Comparison of ENCODE assay signal across 32 mouse cellular contexts in the genomic region with DNA sequence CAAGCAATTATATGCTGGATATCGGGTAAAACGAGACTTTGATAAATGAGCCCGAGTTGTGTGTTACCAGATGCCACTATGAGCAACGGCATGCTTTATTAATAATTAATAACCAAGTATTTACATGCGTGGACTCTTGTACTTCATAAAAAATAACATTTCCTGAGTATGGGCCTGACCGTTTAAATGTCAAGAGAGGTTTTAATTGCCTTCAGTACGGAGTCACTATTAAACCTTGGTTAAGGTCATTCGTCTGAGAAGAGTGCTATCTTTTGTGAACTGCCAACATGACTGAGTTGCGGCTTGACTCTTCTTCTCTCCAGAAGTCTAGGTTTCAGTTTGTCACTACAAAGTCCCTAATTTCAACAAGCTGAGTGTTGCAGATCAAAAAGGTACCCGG.
"Had no signal": no experiment of that assay in that cellular context is flagged by ENCODE, and none has a peak within 500 bp of the region (broad histone marks: within the 10 kb centered on the region; RNA-seq: fewer than 3 reads in every experiment).

No protein-coding gene starts in this region.

- H3K27me3 ChIP-seq: limb, embryonic 12.5 days; limb, embryonic 13.5 days; limb, embryonic 15.5 days; liver, embryonic 12.5 days; liver, embryonic 13.5 days; liver, embryonic 15.5 days; lung, embryonic 15.5 days; megakaryocyte, embryonic 14.5 days; midbrain, embryonic 12.5 days; midbrain, embryonic 13.5 days; midbrain, embryonic 15.5 days; neural tube, embryonic 12.5 days had no signal

- ATAC-seq: liver, embryonic 12.5 days; lung, postnatal 0 days; midbrain, embryonic 13.5 days; midbrain, embryonic 15.5 days; midbrain, embryonic 16.5 days had no signal

- DNase-seq: left cerebral cortex, postnatal 4 days; liver; liver, embryonic 13.5 days; lung, adult 18-20 months; lung, adult 2 months; lung, embryonic 14.5 days; lung, postnatal 10 days; lung, postnatal 14 days; lung, postnatal 36 days; lung, postnatal 4 days; midbrain, embryonic 14.5 days had no signal

- H3K4me2 ChIP-seq: limb, embryonic 12.5 days; limb, embryonic 13.5 days; limb, embryonic 15.5 days; liver, embryonic 11.5 days; liver, embryonic 12.5 days; liver, embryonic 13.5 days; liver, embryonic 15.5 days; lung, embryonic 14.5 days; lung, embryonic 15.5 days; midbrain, embryonic 11.5 days; midbrain, embryonic 12.5 days; midbrain, embryonic 13.5 days; midbrain, embryonic 15.5 days; neural tube, embryonic 12.5 days had no signal

- H3K9ac ChIP-seq: limb, embryonic 12.5 days; limb, embryonic 13.5 days; limb, embryonic 15.5 days; liver, embryonic 12.5 days; liver, embryonic 13.5 days; liver, embryonic 14.5 days; liver, embryonic 15.5 days; lung, embryonic 14.5 days; lung, embryonic 15.5 days; midbrain, embryonic 12.5 days; midbrain, embryonic 13.5 days; midbrain, embryonic 15.5 days; neural tube, embryonic 12.5 days had no signal

- H3K4me1 ChIP-seq: midbrain, embryonic 10.5 days; midbrain, embryonic 12.5 days had no signal

- H3K4me3 ChIP-seq: left cerebral cortex, adult 2 months; limb, embryonic 10.5 days; limb, embryonic 12.5 days; limb, embryonic 13.5 days; limb, embryonic 15.5 days; liver, embryonic 12.5 days; liver, embryonic 13.5 days; liver, embryonic 15.5 days; lung, embryonic 15.5 days; megakaryocyte, embryonic 14.5 days; midbrain, embryonic 10.5 days; midbrain, embryonic 12.5 days; midbrain, embryonic 13.5 days; midbrain, embryonic 15.5 days; myocyte; neural tube, embryonic 12.5 days had no signal

- H3K36me3 ChIP-seq: liver, embryonic 12.5 days; liver, embryonic 13.5 days; midbrain, embryonic 10.5 days; midbrain, embryonic 15.5 days; neural tube, embryonic 12.5 days had no signal

- H3K27ac ChIP-seq: left cerebral cortex, adult 2 months; limb, embryonic 10.5 days; limb, embryonic 12.5 days; limb, embryonic 13.5 days; limb, embryonic 15.5 days; liver, embryonic 12.5 days; liver, embryonic 13.5 days; liver, embryonic 14.5 days; liver, embryonic 15.5 days; lung, embryonic 15.5 days; macrophage; midbrain, embryonic 10.5 days; midbrain, embryonic 12.5 days; midbrain, embryonic 13.5 days; midbrain, embryonic 15.5 days; neural tube, embryonic 12.5 days had no signal

- H3K9me3 ChIP-seq: limb, embryonic 10.5 days; limb, embryonic 12.5 days; limb, embryonic 13.5 days; limb, embryonic 15.5 days; liver, embryonic 12.5 days; liver, embryonic 13.5 days; liver, embryonic 15.5 days; lung, embryonic 15.5 days; megakaryocyte, embryonic 14.5 days; midbrain, embryonic 10.5 days; midbrain, embryonic 12.5 days; midbrain, embryonic 13.5 days; midbrain, embryonic 15.5 days; neural tube, embryonic 12.5 days had no signal
